Mouse (Mus musculus) activated CD4-positive, CD25-positive, alpha-beta regulatory T cell (primary cell): Measurements from ENCODE around the gene Gm21962. TPM values are rescaled to one million over a fixed set of nuclear protein-coding genes. Genes with fewer than 3 reads are reported as not detected.

Experiments
- polyA plus RNA-seq, 2 experiments: library from polyadenylated mRNA; unstranded; fragments of 100-300 nt; shearing (Covaris generic); gene quantifications; one replicate each; pipeline ENCODE4 v1.2.1; 2017

The Gm21962 gene
- not detected for polyA plus RNA-seq

DNA sequence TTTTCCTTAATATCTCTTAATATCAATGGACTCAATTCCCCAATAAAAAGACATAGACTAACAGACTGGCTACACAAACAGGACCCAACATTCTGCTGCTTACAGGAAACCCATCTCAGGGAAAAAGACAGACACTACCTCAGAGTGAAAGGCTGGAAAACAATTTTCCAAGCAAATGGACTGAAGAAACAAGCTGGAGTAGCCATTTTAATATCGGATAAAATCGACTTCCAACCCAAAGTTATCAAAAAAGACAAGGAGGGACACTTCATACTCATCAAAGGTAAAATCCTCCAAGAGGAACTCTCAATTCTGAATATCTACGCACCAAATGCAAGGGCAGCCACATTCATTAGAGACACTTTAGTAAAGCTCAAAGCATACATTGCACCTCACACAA, at the start of gene Gm21962:
TSS of gene Gm21962 (plus strand) at position 301 of the 400 bp plus-strand sequence.

Other genes with a start within 250 kb of the Gm21962 start
- gene Ddit4l, start 49.9 kb upstream of the Gm21962 start, polyA plus RNA-seq: under 1 TPM in 1 of 2 experiments, not detected in 1; 0.06 TPM
- gene H2afz, start 193.0 kb downstream of the Gm21962 start, polyA plus RNA-seq: 1,000 to 10,000 TPM; 1,242 to 1,431 TPM
- 10 to 100 TPM in 1 of 2 experiments, 1 to 10 TPM in 1; 6.6 to 10.4 TPM for gene Dnajb14, start 196.2 kb downstream of the Gm21962 start, polyA plus RNA-seq
- gene Lamtor3, start 247.0 kb downstream of the Gm21962 start, polyA plus RNA-seq: 10 to 100 TPM; 70.8 to 76.7 TPM